ENCODE assay signal across 15 mouse cellular contexts in genomic region chr8:45687942-45688695, GRCm38 (mm10).
A peak's percentile ranks its signal among the peaks of the same experiment; 100 is the strongest.
DNase-seq lines count a peak whose midpoint lies in the region; ATAC-seq and TF ChIP-seq lines count a peak whose summit lies in the region.
"Had no signal": no experiment of that assay in that cellular context is flagged by ENCODE, and none has a peak within 500 bp of the region (broad histone marks: within the 10 kb centered on the region; RNA-seq: fewer than 3 reads in every experiment).

No protein-coding gene starts in this region.

- DNase-seq in heart, postnatal 0 days (ENCODE audit: low spot score), result no peak
- no peak for DNase-seq in midbrain, embryonic 10.5 days (ENCODE audit: low spot score)
- DNase-seq in B cell, adult 2 months, result no peak
- no peak for DNase-seq in heart, adult 8-10 months (ENCODE audit: low spot score)
- DNase-seq: cerebellum, postnatal 25 days; lung, postnatal 36 days; right cerebral cortex, postnatal 4 days; thymus, postnatal 14 days had no signal

- no peaks in the 10 kb centered on the region for H3K27me3 ChIP-seq in heart, postnatal 0 days (ENCODE audit: control insufficient read depth, insufficient read depth, low read length)
- no peaks in the 10 kb centered on the region for H3K27me3 ChIP-seq in heart, embryonic 11.5 days (ENCODE audit: control insufficient read depth, insufficient read depth, low read length)
- H3K27me3 ChIP-seq in midbrain, embryonic 15.5 days (replicated peaks), result no peaks in the 10 kb centered on the region
- no peaks in the 10 kb centered on the region for H3K27me3 ChIP-seq in midbrain, embryonic 10.5 days (ENCODE audit: low read depth, poor library complexity, severe bottlenecking)
- no peaks in the 10 kb centered on the region for H3K27me3 ChIP-seq in hindbrain, embryonic 15.5 days
- H3K27me3 ChIP-seq: embryonic facial prominence, embryonic 13.5 days; heart, embryonic 13.5 days had no signal

- H3K4me1 ChIP-seq in heart, postnatal 0 days (ENCODE audit: control insufficient read depth, insufficient read depth), result peaks cover 16% of the 10 kb centered on the region; the same call in 1 of the 2 replicates
- H3K4me1 ChIP-seq in heart, embryonic 11.5 days (ENCODE audit: control insufficient read depth, insufficient read depth, low read length), result no peaks in the 10 kb centered on the region
- peaks cover 13% of the 10 kb centered on the region for H3K4me1 ChIP-seq in midbrain, embryonic 15.5 days
- 0 out of 2 replicates have a peak, but pooled peaks cover 3% of the 10 kb centered on the region for H3K4me1 ChIP-seq in midbrain, embryonic 10.5 days
- peaks cover 19% of the 10 kb centered on the region; the same call in 1 of the 2 replicates for H3K4me1 ChIP-seq in hindbrain, embryonic 15.5 days (replicated peaks)

- no peak for TF ChIP-seq EP300 in heart, postnatal 0 days (IDR thresholded peaks at IDR 0.05; ENCODE audit: low read depth)

- no peak for TF ChIP-seq CTCF in heart, postnatal 0 days (IDR thresholded peaks at IDR 0.05; ENCODE audit: low read depth)

- no peak overlapping the region for H3K4me3 ChIP-seq in heart, postnatal 0 days (ENCODE audit: low read depth, low read length)
- no peak overlapping the region for H3K4me3 ChIP-seq in heart, embryonic 11.5 days (ENCODE audit: low read depth, low read length)
- no peak overlapping the region for H3K4me3 ChIP-seq in midbrain, embryonic 15.5 days
- no peak overlapping the region for H3K4me3 ChIP-seq in midbrain, embryonic 10.5 days
- no peak overlapping the region for H3K4me3 ChIP-seq in hindbrain, embryonic 15.5 days
- H3K4me3 ChIP-seq: embryonic facial prominence, embryonic 13.5 days; heart, embryonic 13.5 days had no signal

- 0 out of 2 replicates have a peak overlapping the region, but pooled peaks have one; percentile 1 for H3K27ac ChIP-seq in heart, postnatal 0 days (ENCODE audit: low read depth)
- no peak overlapping the region for H3K27ac ChIP-seq in heart, embryonic 11.5 days (ENCODE audit: low read depth, low read length)
- no peak overlapping the region for H3K27ac ChIP-seq in midbrain, embryonic 15.5 days
- H3K27ac ChIP-seq in midbrain, embryonic 10.5 days (replicated peaks), result no peak overlapping the region
- peak overlapping the region; percentile 15; the same call in 1 of the 2 replicates for H3K27ac ChIP-seq in hindbrain, embryonic 15.5 days (replicated peaks)
- H3K27ac ChIP-seq: embryonic facial prominence, embryonic 13.5 days had no signal

- 55% methylated on average over 12 of the region's 12 CpGs for WGBS in heart, postnatal 0 days
- 80% methylated on average over 12 of the region's 12 CpGs for WGBS in heart, embryonic 11.5 days (ENCODE audit: insufficient replicate concordance)
- WGBS in midbrain, embryonic 15.5 days, result 65% methylated on average over 12 of the region's 12 CpGs
- WGBS in midbrain, embryonic 10.5 days, result 88% methylated on average over 12 of the region's 12 CpGs
- 34% methylated on average over 12 of the region's 12 CpGs for WGBS in hindbrain, embryonic 15.5 days

- H3K4me2 ChIP-seq in heart, postnatal 0 days (ENCODE audit: low read depth, low read length), result no peak overlapping the region
- H3K4me2 ChIP-seq in heart, embryonic 11.5 days, result no peak overlapping the region
- H3K4me2 ChIP-seq in midbrain, embryonic 15.5 days, result no peak overlapping the region
- H3K4me2 ChIP-seq in hindbrain, embryonic 15.5 days, result 0 out of 2 replicates have a peak overlapping the region, but pooled peaks have one; percentile 2
- H3K4me2 ChIP-seq: embryonic facial prominence, embryonic 13.5 days; heart, embryonic 13.5 days had no signal

- no peaks in the 10 kb centered on the region for H3K9me3 ChIP-seq in heart, postnatal 0 days (replicated peaks; ENCODE audit: control insufficient read depth, low read length)
- H3K9me3 ChIP-seq in heart, embryonic 11.5 days (replicated peaks; ENCODE audit: control insufficient read depth, low read length), result 0 out of 2 replicates have a peak, but pooled peaks cover 2% of the 10 kb centered on the region
- H3K9me3 ChIP-seq in midbrain, embryonic 15.5 days, result no peaks in the 10 kb centered on the region
- H3K9me3 ChIP-seq in midbrain, embryonic 10.5 days (replicated peaks), result no peaks in the 10 kb centered on the region; the same call in 1 of the 2 replicates
- no peaks in the 10 kb centered on the region for H3K9me3 ChIP-seq in hindbrain, embryonic 15.5 days
- H3K9me3 ChIP-seq: embryonic facial prominence, embryonic 13.5 days; heart, embryonic 13.5 days had no signal

- H3K9ac ChIP-seq in heart, postnatal 0 days (replicated peaks; ENCODE audit: low read depth, low read length), result no peak overlapping the region
- no peak overlapping the region for H3K9ac ChIP-seq in heart, embryonic 11.5 days (ENCODE audit: low read depth, low read length)
- no peak overlapping the region for H3K9ac ChIP-seq in midbrain, embryonic 15.5 days
- H3K9ac ChIP-seq in hindbrain, embryonic 15.5 days, result no peak overlapping the region
- H3K9ac ChIP-seq: embryonic facial prominence, embryonic 13.5 days had no signal

- ATAC-seq in heart, postnatal 0 days (ENCODE audit: insufficient read depth, low read depth), result no peak
- ATAC-seq in heart, embryonic 11.5 days (replicated peaks; ENCODE audit: insufficient number of reproducible peaks, low FRiP score, low TSS enrichment), result no peak
- ATAC-seq in midbrain, embryonic 15.5 days (replicated peaks), result 0 out of 2 replicates have a peak, but pooled peaks have one; percentile 20
- peak; percentile 39; the same call in 1 of the 2 replicates for ATAC-seq in hindbrain, embryonic 15.5 days (ENCODE audit: low FRiP score, low read depth)
- ATAC-seq: CD4-positive, CD25-positive, alpha-beta regulatory T cell, adult 4 months; intestine, embryonic 16.5 days had no signal

- H3K36me3 ChIP-seq in heart, postnatal 0 days (replicated peaks; ENCODE audit: control insufficient read depth, insufficient read depth, low read length), result peaks cover 8% of the 10 kb centered on the region
- 0 out of 2 replicates have a peak, but pooled peaks cover 5% of the 10 kb centered on the region for H3K36me3 ChIP-seq in heart, embryonic 11.5 days (ENCODE audit: control insufficient read depth, insufficient read depth, low read length)
- H3K36me3 ChIP-seq in midbrain, embryonic 15.5 days (replicated peaks), result no peaks in the 10 kb centered on the region
- peaks cover 19% of the 10 kb centered on the region for H3K36me3 ChIP-seq in midbrain, embryonic 10.5 days
- H3K36me3 ChIP-seq in hindbrain, embryonic 15.5 days, result no peaks in the 10 kb centered on the region
- H3K36me3 ChIP-seq: embryonic facial prominence, embryonic 13.5 days had no signal

Comparison
In these comparisons a context has a peak if more than half of its experiments do, and no peak if none do; other contexts are left out.
1. H3K27ac ChIP-seq: peak in heart, postnatal 0 days (single experiment) and hindbrain, embryonic 15.5 days (single experiment); none in heart, embryonic 11.5 days (single experiment), midbrain, embryonic 15.5 days (single experiment) and midbrain, embryonic 10.5 days (single experiment).
2. ATAC-seq: peak in midbrain, embryonic 15.5 days (single experiment) and hindbrain, embryonic 15.5 days (single experiment); none in heart, postnatal 0 days (single experiment) and heart, embryonic 11.5 days (single experiment).